Mouse (Mus musculus) intestine, postnatal 0 days (tissue): ENCODE measurements at regions not wholly inside any gene's neighbourhood (a gene's known extent, or its start where the extent isn't known, plus 50 kb on each side); places are given as distances from the start of the nearest gene placed in this dataset.

Experiments
- ATAC-seq: fragments of 200-750 bp; cut with Nextera tagmentation; 2 replicates; pipeline ENCODE4 v1.8.0; 2017; ENCODE audit warnings: mild to moderate bottlenecking, moderate TSS enrichment, moderate library complexity
- H3K27ac ChIP-seq: fragments of 300-500 bp; sonication (generic); 2 replicates; pipeline ENCODE4 v1.5.1; 2014; ENCODE audit warnings: mild to moderate bottlenecking, low read depth, low read length, moderate library complexity
- H3K27me3 ChIP-seq: fragments of 300-500 bp; sonication (generic); replicated peaks from 2 replicates; pipeline ENCODE4 v1.6.1; 2014; ENCODE audit warnings: low read length, mixed read lengths; ENCODE audit not compliant: control insufficient read depth, insufficient read depth
- H3K36me3 ChIP-seq: fragments of 300-500 bp; sonication (generic); 2 replicates; pipeline ENCODE4 v1.6.1; 2014; ENCODE audit warnings: mild to moderate bottlenecking, moderate library complexity; ENCODE audit not compliant: control insufficient read depth, insufficient read depth
- H3K4me1 ChIP-seq: fragments of 300-500 bp; sonication (generic); replicated peaks from 2 replicates; pipeline ENCODE4 v1.6.1; 2014; ENCODE audit warnings: antibody characterized with exemption, low read length, mixed read lengths; ENCODE audit not compliant: control insufficient read depth, insufficient read depth
- H3K4me2 ChIP-seq: fragments of 300-500 bp; sonication (generic); replicated peaks from 2 replicates; pipeline ENCODE4 v1.6.1; 2014; ENCODE audit warnings: low read depth, mild to moderate bottlenecking, moderate library complexity
- H3K4me3 ChIP-seq: fragments of 300-500 bp; sonication (generic); 2 replicates; pipeline ENCODE4 v1.5.1; 2014; ENCODE audit warnings: low read depth, low read length
- H3K9ac ChIP-seq: fragments of 300-500 bp; sonication (generic); 2 replicates; pipeline ENCODE4 v1.6.1; 2014; ENCODE audit warnings: mild to moderate bottlenecking, low read depth, low read length
- H3K9me3 ChIP-seq: fragments of 300-500 bp; sonication (generic); 2 replicates; pipeline ENCODE4 v1.6.1; 2016; ENCODE audit warnings: mixed run types; ENCODE audit not compliant: control insufficient read depth
- CTCF ChIP-seq: sonication (generic); IDR thresholded peaks from 2 replicates; pipeline ENCODE4 v1.5.1; 2016; ENCODE audit warnings: low read depth, mild to moderate bottlenecking, control low read depth, antibody characterized with exemption, moderate library complexity
- WGBS: fragments of 180-500 bp; shearing (Covaris S2); extraction: QIAGEN DNeasy Blood & Tissue Kit; methylation state at CpG from one replicate; pipeline ENCODE4 v1.1.7; 2014; 5-methylcytosine and 5-hydroxymethylcytosine counted together

- Histone ChIP-seq H3K9ac (no peak overlapping the region), H3K27me3 (no peaks in the 10 kb centered on the region), H3K4me2 (no peak overlapping the region; the same call in 1 of the 2 replicates), H3K36me3 (no peaks in the 10 kb centered on the region), H3K9me3 (no peaks in the 10 kb centered on the region), H3K27ac (peak overlapping the region; percentile 29; the same call in 1 of the 2 replicates), H3K4me1 (no peaks in the 10 kb centered on the region), H3K4me3 (no peak overlapping the region)
- peak; percentile 53; the same call in 1 of the 2 replicates for ATAC-seq
- TF ChIP-seq CTCF, result no peak
- 36% methylated on average over 14 of the region's 14 CpGs for WGBS
Measured at GRCm38 (mm10) chr12:69458170-69458841, 86.0 kb upstream of the Gm9887 start.

GRCm38 (mm10) chr12:69456746-69457145, 84.5 kb upstream of the Gm9887 start:
- no peak overlapping the region for H3K27ac ChIP-seq
- no peaks in the 10 kb centered on the region for H3K9me3 ChIP-seq
- no peaks in the 10 kb centered on the region for H3K27me3 ChIP-seq
- H3K4me3 ChIP-seq, result no peak overlapping the region
- no peak overlapping the region for H3K9ac ChIP-seq
- H3K36me3 ChIP-seq, result no peaks in the 10 kb centered on the region
- WGBS, result 96% methylated on average over 3 of the region's 3 CpGs
- no peak overlapping the region for H3K4me2 ChIP-seq
- H3K4me1 ChIP-seq, result no peaks in the 10 kb centered on the region
- TF ChIP-seq CTCF, result no peak
- no peak for ATAC-seq

- ATAC-seq, result no peak
- no peaks in the 10 kb centered on the region for H3K36me3 ChIP-seq
- H3K27ac ChIP-seq, result no peak overlapping the region
- no peak overlapping the region for H3K4me3 ChIP-seq
- no peak overlapping the region for H3K4me2 ChIP-seq
- 84% methylated on average over 12 of the region's 12 CpGs for WGBS
- TF ChIP-seq CTCF, result no peak
- no peaks in the 10 kb centered on the region for H3K9me3 ChIP-seq
- no peaks in the 10 kb centered on the region for H3K27me3 ChIP-seq
- no peak overlapping the region for H3K9ac ChIP-seq
- 0 out of 2 replicates have a peak, but pooled peaks cover under 1% of the 10 kb centered on the region for H3K4me1 ChIP-seq
Measured at GRCm38 (mm10) chr12:69456116-69456515, 83.9 kb upstream of the Gm9887 start.

DNA sequence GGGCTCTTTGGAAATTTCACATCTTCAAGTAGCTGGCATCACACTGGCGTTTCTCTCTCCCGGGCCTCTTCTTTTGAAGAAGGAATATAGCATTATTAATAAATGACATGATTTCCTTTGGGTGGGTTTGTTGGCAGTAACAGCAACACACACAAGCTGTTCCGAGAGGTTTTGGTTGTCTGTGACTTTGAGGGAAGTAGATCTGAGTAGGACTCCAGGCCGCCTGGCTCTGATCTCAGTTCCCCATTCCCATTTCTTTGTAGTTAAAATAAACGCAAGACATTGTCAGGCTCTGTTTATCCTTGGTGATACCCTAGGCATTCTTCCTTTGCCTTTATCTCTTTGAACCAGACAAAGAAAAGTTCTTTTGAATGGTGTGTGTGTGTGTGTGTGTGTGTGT, 83.3 kb upstream of the Gm9887 start:
- no peak overlapping the region for H3K4me3 ChIP-seq
- H3K4me2 ChIP-seq, result no peak overlapping the region
- 68% methylated on average over 5 of the region's 5 CpGs for WGBS
- H3K4me1 ChIP-seq, result 0 out of 2 replicates have a peak, but pooled peaks cover 4% of the 10 kb centered on the region
- H3K27me3 ChIP-seq, result no peaks in the 10 kb centered on the region
- no peak for TF ChIP-seq CTCF
- no peaks in the 10 kb centered on the region for H3K36me3 ChIP-seq
- no peaks in the 10 kb centered on the region for H3K9me3 ChIP-seq
- no peak overlapping the region for H3K27ac ChIP-seq
- no peak overlapping the region for H3K9ac ChIP-seq
- no peak for ATAC-seq

- H3K4me3 ChIP-seq, result no peak overlapping the region
- H3K27ac ChIP-seq, result no peak overlapping the region
- 82% methylated on average over 6 of the region's 6 CpGs for WGBS
- H3K4me2 ChIP-seq, result no peak overlapping the region
- TF ChIP-seq CTCF, result no peak
- no peaks in the 10 kb centered on the region for H3K36me3 ChIP-seq
- H3K9me3 ChIP-seq, result no peaks in the 10 kb centered on the region
- no peak for ATAC-seq
- no peaks in the 10 kb centered on the region for H3K27me3 ChIP-seq
- H3K4me1 ChIP-seq, result peaks cover 5% of the 10 kb centered on the region
- H3K9ac ChIP-seq, result no peak overlapping the region
Measured at GRCm38 (mm10) chr12:69453544-69453943, 81.3 kb upstream of the Gm9887 start.

- Histone ChIP-seq H3K9me3 (no peaks in the 10 kb centered on the region), H3K36me3 (no peaks in the 10 kb centered on the region), H3K27ac (no peak overlapping the region), H3K4me1 (peaks cover 9% of the 10 kb centered on the region), H3K9ac (no peak overlapping the region), H3K27me3 (no peaks in the 10 kb centered on the region), H3K4me2 (no peak overlapping the region), H3K4me3 (no peak overlapping the region)
- ATAC-seq, result no peak
- no peak for TF ChIP-seq CTCF
- WGBS, result 97% methylated on average over 10 of the region's 10 CpGs
Measured at GRCm38 (mm10) chr12:69452986-69453385, 80.7 kb upstream of the Gm9887 start.

DNA sequence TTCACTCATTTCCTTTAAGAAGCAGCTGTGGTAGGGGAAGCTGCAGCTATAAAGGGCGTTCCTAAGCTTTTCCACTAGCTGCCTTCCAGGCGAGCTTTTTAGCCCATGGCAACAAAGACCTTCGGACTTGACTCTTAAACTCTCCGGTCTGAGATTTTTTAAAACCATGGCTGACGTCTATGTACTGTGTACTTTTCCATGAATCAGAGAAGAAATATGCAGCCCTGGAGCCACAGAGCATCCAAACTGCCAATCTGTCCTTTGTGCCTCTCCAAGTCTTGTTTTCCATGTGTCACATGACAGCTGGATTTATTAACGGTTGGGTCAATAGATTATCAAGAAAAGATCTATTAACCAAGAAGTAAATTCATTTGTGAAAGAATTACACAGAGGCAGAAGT, 78.9 kb upstream of the Gm9887 start:
- no peaks in the 10 kb centered on the region for H3K9me3 ChIP-seq
- ATAC-seq, result peak; percentile 39; the same call in 1 of the 2 replicates
- no peaks in the 10 kb centered on the region for H3K36me3 ChIP-seq
- H3K4me1 ChIP-seq, result peaks cover 20% of the 10 kb centered on the region
- no peak overlapping the region for H3K4me3 ChIP-seq
- TF ChIP-seq CTCF, result no peak
- H3K27ac ChIP-seq, result no peak overlapping the region
- peak overlapping the region; percentile 46 for H3K4me2 ChIP-seq
- no peak overlapping the region for H3K9ac ChIP-seq
- 17% methylated on average over 6 of the region's 6 CpGs for WGBS
- H3K27me3 ChIP-seq, result no peaks in the 10 kb centered on the region
